Mouse (Mus musculus) forebrain, postnatal 0 days (tissue): ENCODE data around the gene Ppm1e. TPM values are rescaled to one million over a fixed set of nuclear protein-coding genes. Genes with fewer than 3 reads are reported as not detected.

Experiments used
- ATAC-seq: fragments of 200-750 bp; cut with Nextera tagmentation; 2 replicates; pipeline ENCODE4 v1.8.0; 2017; ENCODE audit warnings: mild to moderate bottlenecking, moderate library complexity
- DNase-seq: peaks from one replicate; pipeline ENCODE4 v3.0.0-alpha.2; 2015
- H3K27ac ChIP-seq: fragments of 300-500 bp; sonication (generic); 2 replicates; pipeline ENCODE4 v1.5.1; 2014; ENCODE audit warnings: low read depth, mild to moderate bottlenecking, antibody characterized with exemption, low read length, moderate library complexity, mixed read lengths
- H3K27me3 ChIP-seq: fragments of 300-500 bp; sonication (generic); 2 replicates; pipeline ENCODE4 v1.6.1; 2014; ENCODE audit warnings: mild to moderate bottlenecking, low read length, mixed read lengths; ENCODE audit not compliant: insufficient read depth
- H3K36me3 ChIP-seq: fragments of 300-500 bp; sonication (generic); 2 replicates; pipeline ENCODE4 v1.6.1; 2014; ENCODE audit warnings: mild to moderate bottlenecking, moderate library complexity; ENCODE audit not compliant: insufficient read depth
- H3K4me1 ChIP-seq: fragments of 300-500 bp; sonication (generic); 2 replicates; pipeline ENCODE4 v1.6.1; 2014; ENCODE audit warnings: antibody characterized with exemption; ENCODE audit not compliant: insufficient read depth
- H3K4me2 ChIP-seq: fragments of 300-500 bp; sonication (generic); 2 replicates; pipeline ENCODE4 v1.6.1; 2014; ENCODE audit warnings: low read depth, mild to moderate bottlenecking, moderate library complexity
- H3K4me3 ChIP-seq: fragments of 300-500 bp; sonication (generic); 2 replicates; pipeline ENCODE4 v1.5.1; 2014; ENCODE audit warnings: low read depth, low read length, mixed read lengths
- H3K9ac ChIP-seq: fragments of 300-500 bp; sonication (generic); 2 replicates; pipeline ENCODE4 v1.6.1; 2014; ENCODE audit warnings: mild to moderate bottlenecking
- H3K9me3 ChIP-seq: fragments of 300-500 bp; sonication (generic); 2 replicates; pipeline ENCODE4 v1.6.1; 2016; ENCODE audit warnings: low read length
- CTCF ChIP-seq: sonication (generic); IDR thresholded peaks from 2 replicates; pipeline ENCODE4 v1.5.1; 2016; ENCODE audit warnings: antibody characterized with exemption, control low read depth, low read depth
- WGBS: fragments of 180-500 bp; shearing (Covaris S2); extraction: QIAGEN DNeasy Blood & Tissue Kit; methylation state at CpG from one replicate; pipeline ENCODE4 v1.1.7; 2014; 5-methylcytosine and 5-hydroxymethylcytosine counted together
- polyA plus RNA-seq: library from polyadenylated mRNA; unstranded; fragments of >200 nt; fragmentation: Nextera tagmentation; extraction: Ambion mirVana; gene quantifications from 2 replicates; pipeline ENCODE4 v1.2.1, GENCODE M21; 2015
- total RNA-seq: library from RNA; depleted of rRNA; stranded (reverse); fragments of >200 nt; gene quantifications from 2 replicates; pipeline ENCODE4 v1.2.3, GENCODE M21; 2014

The Ppm1e gene
- total and polyA plus RNA-seq, 2 experiments from 2014 or later: 18.9 to 85.0 TPM

DNA sequence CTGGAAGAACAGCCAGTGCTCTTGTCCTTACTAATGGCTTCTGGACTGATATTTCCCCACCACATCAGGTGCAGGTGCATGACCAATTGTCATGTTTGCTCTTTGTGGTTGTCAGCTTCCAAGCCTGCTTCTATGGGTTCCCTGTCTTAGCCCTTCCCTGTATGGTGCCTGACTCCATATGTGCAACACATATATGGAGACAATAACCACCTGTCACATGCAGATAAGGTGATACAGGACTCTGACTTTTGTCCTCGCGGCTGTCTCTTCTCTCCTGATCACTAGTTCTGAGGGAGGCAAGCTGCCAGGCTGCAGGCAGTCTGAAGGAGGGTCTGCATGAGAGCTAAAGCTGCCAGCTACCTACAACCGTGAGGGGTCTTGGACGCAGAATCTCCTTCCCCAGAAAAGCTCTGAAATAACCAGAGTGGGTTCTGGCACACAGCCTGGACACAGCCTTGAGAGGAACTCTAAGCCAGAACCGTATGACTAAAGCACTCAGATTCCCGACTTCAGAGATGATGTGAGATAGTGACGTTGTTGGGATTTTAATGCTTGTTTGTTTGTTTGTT, 76.8 kb downstream of the Ppm1e start:
- Histone ChIP-seq H3K36me3 (no peaks in the 10 kb centered on the region), H3K27ac (no peak overlapping the region), H3K4me3 (no peak overlapping the region), H3K27me3 (no peaks in the 10 kb centered on the region), H3K9ac (no peak overlapping the region), H3K4me2 (no peak overlapping the region), H3K4me1 (peaks cover 5% of the 10 kb centered on the region; the same call in 1 of the 2 replicates), H3K9me3 (no peaks in the 10 kb centered on the region)
- ATAC-seq (no peak), DNase-seq (peak; percentile 54)
- TF ChIP-seq CTCF: no peak
- WGBS: 39% methylated on average over 7 of the region's 7 CpGs

DNA sequence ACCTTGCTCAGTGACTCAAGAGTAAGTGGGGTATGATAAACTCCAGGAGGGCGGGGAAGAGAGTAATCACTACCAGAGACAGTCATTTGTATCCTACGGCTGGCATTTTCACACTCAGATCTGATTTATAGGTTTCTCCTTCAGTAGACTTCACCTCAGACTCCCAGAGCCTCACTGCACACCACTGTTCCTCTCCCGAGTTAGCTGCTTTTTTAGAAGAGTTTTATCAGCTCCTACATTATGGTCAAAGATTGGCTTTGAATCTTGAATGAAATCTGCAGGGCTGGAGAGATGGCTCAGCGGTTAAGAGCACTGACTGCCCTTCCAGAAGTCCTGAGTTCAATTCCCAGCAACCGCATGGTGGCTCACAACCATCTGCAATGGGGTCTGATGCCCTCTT, 79.4 kb downstream of the Ppm1e start:
- DNase-seq (no peak), ATAC-seq (no peak)
- H3K4me1 ChIP-seq: peaks cover 14% of the 10 kb centered on the region
- 84% methylated on average over 5 of the region's 5 CpGs for WGBS
- no peak for TF ChIP-seq CTCF
- no peak overlapping the region for H3K9ac ChIP-seq
- no peaks in the 10 kb centered on the region for H3K27me3 ChIP-seq
- H3K36me3 ChIP-seq: no peaks in the 10 kb centered on the region
- H3K4me3 ChIP-seq: no peak overlapping the region
- H3K27ac ChIP-seq: no peak overlapping the region
- H3K9me3 ChIP-seq: no peaks in the 10 kb centered on the region
- no peak overlapping the region for H3K4me2 ChIP-seq

DNA sequence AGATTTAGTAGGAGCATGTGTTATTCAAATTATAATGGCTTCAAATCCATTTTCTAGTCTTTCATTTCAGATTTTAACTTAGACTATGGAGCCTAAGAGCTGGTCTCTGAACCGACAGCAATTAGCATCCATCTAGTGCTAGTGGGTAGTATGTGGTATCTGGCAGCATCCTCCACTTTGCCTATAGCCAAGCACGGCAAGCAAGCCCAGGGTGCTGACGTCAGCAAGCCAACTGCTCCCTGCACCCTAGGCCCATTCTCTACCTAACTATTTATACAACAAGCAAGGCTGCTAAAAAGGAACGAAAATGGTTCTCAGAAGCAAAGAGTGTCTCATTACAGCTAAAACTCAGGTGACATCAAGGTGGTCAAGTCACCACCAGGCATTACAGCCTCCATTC, 80.0 kb downstream of the Ppm1e start:
- TF ChIP-seq CTCF: no peak
- H3K4me3 ChIP-seq: no peak overlapping the region
- H3K9me3 ChIP-seq: no peaks in the 10 kb centered on the region
- ATAC-seq: peak; percentile 42; the same call in 1 of the 2 replicates
- peaks cover 14% of the 10 kb centered on the region for H3K4me1 ChIP-seq
- WGBS: 39% methylated on average over 4 of the region's 4 CpGs
- no peaks in the 10 kb centered on the region for H3K27me3 ChIP-seq
- 0 out of 2 replicates have a peak overlapping the region, but pooled peaks have one; percentile 9 for H3K27ac ChIP-seq
- no peak overlapping the region for H3K9ac ChIP-seq
- DNase-seq: no peak
- H3K4me2 ChIP-seq: no peak overlapping the region
- no peaks in the 10 kb centered on the region for H3K36me3 ChIP-seq

DNA sequence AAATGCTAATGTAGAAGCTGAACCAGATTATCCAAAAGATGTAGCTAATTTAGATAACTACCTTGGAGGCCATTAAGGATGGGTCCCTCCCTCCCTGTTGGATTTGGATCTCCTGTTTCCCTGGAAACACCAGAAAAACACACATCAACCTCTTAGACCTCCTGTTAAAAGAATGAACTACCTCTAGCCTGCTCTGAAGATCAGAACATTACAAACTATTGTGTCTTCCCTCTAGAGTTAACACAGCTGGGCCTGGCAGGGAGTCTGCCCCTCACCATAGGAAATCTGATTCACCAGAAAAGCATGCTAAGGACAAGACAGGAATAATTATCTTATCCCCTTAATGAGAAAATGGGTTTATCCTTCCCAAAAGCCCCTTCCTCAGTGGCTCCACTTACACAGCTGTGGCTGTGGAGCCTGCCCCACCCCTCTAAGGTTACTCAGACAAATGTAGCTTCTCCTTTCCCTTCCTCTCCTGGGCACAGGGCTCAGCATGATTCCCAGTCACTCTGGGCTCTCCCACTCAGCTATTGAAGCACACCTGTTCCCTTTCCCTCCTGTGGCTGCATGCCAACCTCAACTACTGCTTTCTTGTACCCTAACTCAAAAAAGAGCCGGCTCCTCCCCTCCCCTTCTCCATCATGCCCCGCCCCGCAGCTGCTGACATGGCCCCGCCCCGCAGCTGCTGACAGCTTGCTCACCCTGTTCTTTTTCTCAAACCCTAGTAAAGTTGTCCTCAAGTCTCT, 82.4 kb downstream of the Ppm1e start:
- ATAC-seq (peak; percentile 29; the same call in 1 of the 2 replicates), DNase-seq (peak; percentile 45)
- Histone ChIP-seq H3K27ac (peak overlapping the region; percentile 64), H3K4me1 (peaks cover 14% of the 10 kb centered on the region), H3K4me3 (no peak overlapping the region), H3K9ac (no peak overlapping the region), H3K27me3 (no peaks in the 10 kb centered on the region), H3K4me2 (no peak overlapping the region), H3K9me3 (no peaks in the 10 kb centered on the region), H3K36me3 (no peaks in the 10 kb centered on the region)
- TF ChIP-seq CTCF: no peak
- 3% methylated on average over 5 of the region's 5 CpGs for WGBS

DNA sequence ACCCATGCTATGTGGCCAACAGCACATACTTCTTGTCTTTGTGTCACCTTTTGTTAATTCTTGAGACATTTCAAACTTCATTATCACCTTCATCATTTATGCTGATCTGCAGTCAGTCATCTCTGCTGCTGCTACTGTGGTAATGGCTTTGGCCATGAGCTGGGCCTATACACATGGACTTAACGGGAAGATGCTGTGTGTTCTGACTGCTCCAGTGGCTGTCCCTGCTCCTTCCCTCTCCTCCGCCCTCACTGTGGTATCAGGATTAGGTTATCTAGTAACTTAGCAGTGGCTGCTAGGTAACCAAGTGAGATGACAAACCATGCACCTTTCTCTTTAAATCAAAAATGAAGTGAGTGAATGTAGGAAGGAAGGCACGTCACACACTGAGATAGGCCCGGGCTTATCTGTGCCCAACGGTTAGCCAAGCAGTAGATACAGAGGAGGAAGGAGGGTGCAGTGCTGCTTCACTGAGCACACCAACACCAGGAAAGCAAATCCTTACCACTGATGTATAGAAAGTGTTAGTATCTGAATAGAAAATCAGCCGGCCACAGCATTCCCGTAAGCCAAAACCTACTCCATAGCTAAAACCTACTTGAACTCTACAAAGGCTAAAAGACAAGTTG, 83.3 kb downstream of the Ppm1e start:
- 81% methylated on average over 7 of the region's 7 CpGs for WGBS

DNA sequence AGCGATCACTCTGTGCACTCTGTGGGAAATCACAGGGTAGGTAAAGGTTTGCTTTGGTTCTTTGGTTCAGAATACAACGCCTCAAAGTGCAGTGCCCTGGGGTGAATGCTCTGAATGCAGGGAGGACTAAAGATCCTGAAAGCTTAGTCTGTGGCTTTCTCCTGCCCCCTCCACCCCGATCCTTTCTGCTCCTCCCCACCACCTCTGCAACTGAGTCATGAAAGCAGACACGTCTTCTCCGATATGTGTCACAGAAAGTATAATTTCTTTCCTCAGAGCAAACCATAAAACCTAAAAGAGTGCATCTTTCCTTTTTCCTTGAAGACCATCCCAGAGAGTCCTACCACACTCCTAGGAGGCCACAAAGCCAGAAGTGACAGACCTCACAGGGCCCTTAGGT, 86.1 kb downstream of the Ppm1e start:
- Histone ChIP-seq H3K9ac (no peak overlapping the region), H3K27me3 (no peaks in the 10 kb centered on the region), H3K9me3 (no peaks in the 10 kb centered on the region), H3K4me1 (peaks cover 10% of the 10 kb centered on the region), H3K4me3 (no peak overlapping the region), H3K36me3 (no peaks in the 10 kb centered on the region), H3K27ac (no peak overlapping the region), H3K4me2 (no peak overlapping the region)
- DNase-seq (no peak), ATAC-seq (no peak)
- TF ChIP-seq CTCF: no peak
- 81% methylated on average over 5 of the region's 5 CpGs for WGBS

More for the DNA sequence above, 83.3 kb downstream of the Ppm1e start:
- Histone ChIP-seq H3K4me1 (peaks cover 14% of the 10 kb centered on the region), H3K27ac (no peak overlapping the region), H3K9ac (no peak overlapping the region), H3K36me3 (no peaks in the 10 kb centered on the region), H3K4me2 (no peak overlapping the region), H3K27me3 (no peaks in the 10 kb centered on the region), H3K4me3 (no peak overlapping the region), H3K9me3 (no peaks in the 10 kb centered on the region)
- DNase-seq (no peak), ATAC-seq (no peak)
- TF ChIP-seq CTCF: no peak

DNA sequence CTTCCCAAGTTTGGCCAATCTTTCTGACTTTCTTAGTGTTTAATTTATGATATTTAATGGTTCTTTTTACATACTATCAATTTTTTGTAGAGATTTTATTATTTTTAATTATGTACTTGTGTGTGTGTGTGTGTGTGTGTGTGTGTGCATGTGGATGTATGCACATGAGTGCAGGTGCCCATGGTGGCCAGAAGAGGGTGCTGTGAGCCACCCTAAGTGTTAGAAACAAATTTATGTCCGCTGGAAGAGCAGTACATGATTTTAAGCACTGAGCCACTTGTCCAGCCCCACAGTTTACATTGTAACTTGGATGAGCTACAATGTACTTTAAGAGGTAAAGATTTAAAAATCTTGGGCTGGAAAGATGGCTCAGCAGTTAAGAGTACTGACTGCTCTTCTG, 87.3 kb downstream of the Ppm1e start:
- no peaks in the 10 kb centered on the region for H3K27me3 ChIP-seq
- H3K27ac ChIP-seq: no peak overlapping the region
- no peak overlapping the region for H3K4me3 ChIP-seq
- no peaks in the 10 kb centered on the region for H3K9me3 ChIP-seq
- H3K4me2 ChIP-seq: no peak overlapping the region
- no peak overlapping the region for H3K9ac ChIP-seq
- WGBS: 92% methylated on average over 1 of the region's 1 CpGs
- no peaks in the 10 kb centered on the region for H3K36me3 ChIP-seq
- DNase-seq (no peak), ATAC-seq (no peak)
- TF ChIP-seq CTCF: 0 out of 2 replicates have a peak, but pooled peaks have one; percentile 20
- peaks cover 3% of the 10 kb centered on the region for H3K4me1 ChIP-seq
